Mouse (Mus musculus): ENCODE results near the gene Dcxr. TPM values are rescaled to one million over a fixed set of nuclear protein-coding genes. Genes with fewer than 3 reads are reported as not detected.

The Dcxr gene
- polyA plus RNA-seq, 1 experiment from 2014 or later = 16.7 TPM

GRCm38 (mm10) chr11:120713580-120714518, 13.2 kb downstream of the Dcxr start, which contains the start of the genes Cenpx and Lrrc45:
TSS of gene Cenpx (minus strand) at chr11:120713738.
TSS of gene Lrrc45 (plus strand) at chr11:120713925.
- Histone ChIP-seq H3K4me1 (peaks cover 38% of the 10 kb centered on the region), H3K27ac (peak within 1 kb of the TSS; percentile 50), H3K9ac (peak within 1 kb of the TSS; percentile 67), H3K36me3 (peaks cover 38% of the 10 kb centered on the region), H3K27me3 (replicated peaks) (no peaks in the 10 kb centered on the region), H3K4me2 (replicated peaks) (peak within 1 kb of the TSS; percentile 98), H3K9me3 (no peaks in the 10 kb centered on the region), H3K4me3 (peak within 1 kb of the TSS; percentile 60)
- peak; percentile 96 for ATAC-seq (ENCODE audit: low FRiP score, low read depth)
- WGBS = 2% methylated on average over 53 of the region's 53 CpGs

- Histone ChIP-seq H3K36me3 (peaks cover 33% of the 10 kb centered on the region), H3K9me3 (no peaks in the 10 kb centered on the region), H3K27ac (peak overlapping the region; percentile 50), H3K9ac (peak overlapping the region; percentile 63), H3K27me3 (replicated peaks) (no peaks in the 10 kb centered on the region), H3K4me3 (peak overlapping the region; percentile 60), H3K4me2 (replicated peaks) (peak overlapping the region; percentile 98), H3K4me1 (peaks cover 38% of the 10 kb centered on the region)
- WGBS = under 1% methylated on average over 38 of the region's 38 CpGs
- peak; percentile 65 for ATAC-seq (ENCODE audit: low FRiP score, low read depth)
Observed at GRCm38 (mm10) chr11:120712771-120713568, 14.1 kb downstream of the Dcxr start.

GRCm38 (mm10) chr11:120711980-120712604, 15.0 kb downstream of the Dcxr start:
- ATAC-seq (ENCODE audit: low FRiP score, low read depth) = no peak
- Histone ChIP-seq H3K4me3 (0 out of 2 replicates have a peak overlapping the region, but pooled peaks have one; percentile 60), H3K27ac (no peak overlapping the region), H3K9me3 (no peaks in the 10 kb centered on the region), H3K4me2 (replicated peaks) (peak overlapping the region; percentile 98), H3K4me1 (peaks cover 42% of the 10 kb centered on the region), H3K27me3 (replicated peaks) (no peaks in the 10 kb centered on the region), H3K9ac (no peak overlapping the region), H3K36me3 (peaks cover 25% of the 10 kb centered on the region)
- WGBS = 51% methylated on average over 8 of the region's 8 CpGs

GRCm38 (mm10) chr11:120710672-120711071, 16.4 kb downstream of the Dcxr start:
- H3K4me1 ChIP-seq = peaks cover 51% of the 10 kb centered on the region
- H3K9me3 ChIP-seq = no peaks in the 10 kb centered on the region
- no peak overlapping the region for H3K4me2 ChIP-seq (replicated peaks)
- H3K36me3 ChIP-seq = peaks cover 21% of the 10 kb centered on the region
- H3K4me3 ChIP-seq = no peak overlapping the region
- 0 out of 2 replicates have a peak overlapping the region, but pooled peaks have one; percentile 18 for H3K9ac ChIP-seq
- no peak for ATAC-seq (ENCODE audit: low FRiP score, low read depth)
- H3K27ac ChIP-seq = no peak overlapping the region
- WGBS = 23% methylated on average over 5 of the region's 5 CpGs
- H3K27me3 ChIP-seq (replicated peaks) = no peaks in the 10 kb centered on the region

- Histone ChIP-seq H3K4me2 (replicated peaks) (no peak overlapping the region), H3K9me3 (no peaks in the 10 kb centered on the region), H3K4me3 (no peak overlapping the region), H3K4me1 (peaks cover 50% of the 10 kb centered on the region), H3K36me3 (peaks cover 21% of the 10 kb centered on the region), H3K27ac (no peak overlapping the region), H3K27me3 (replicated peaks) (no peaks in the 10 kb centered on the region), H3K9ac (no peak overlapping the region)
- ATAC-seq (ENCODE audit: low FRiP score, low read depth) = no peak
- WGBS = 85% methylated on average over 2 of the region's 2 CpGs
Observed at GRCm38 (mm10) chr11:120709551-120709950, 17.5 kb downstream of the Dcxr start.

GRCm38 (mm10) chr11:120707969-120708368, 19.1 kb downstream of the Dcxr start:
- ATAC-seq (ENCODE audit: low FRiP score, low read depth) = no peak
- H3K36me3 ChIP-seq = peaks cover 30% of the 10 kb centered on the region
- H3K9ac ChIP-seq = no peak overlapping the region
- H3K27ac ChIP-seq = no peak overlapping the region
- H3K4me1 ChIP-seq = peaks cover 51% of the 10 kb centered on the region
- no peaks in the 10 kb centered on the region for H3K27me3 ChIP-seq (replicated peaks)
- 27% methylated on average over 5 of the region's 5 CpGs for WGBS
- H3K4me3 ChIP-seq = no peak overlapping the region
- peak overlapping the region; percentile 35; the same call in 1 of the 2 replicates for H3K4me2 ChIP-seq (replicated peaks)
- H3K9me3 ChIP-seq = no peaks in the 10 kb centered on the region

GRCm38 (mm10) chr11:120707225-120707624, 19.9 kb downstream of the Dcxr start:
- 5% methylated on average over 11 of the region's 12 CpGs for WGBS
- Histone ChIP-seq H3K9ac (peak overlapping the region; percentile 26; the same call in 1 of the 2 replicates), H3K4me2 (replicated peaks) (peak overlapping the region; percentile 35), H3K27me3 (replicated peaks) (no peaks in the 10 kb centered on the region), H3K4me1 (peaks cover 44% of the 10 kb centered on the region), H3K9me3 (no peaks in the 10 kb centered on the region), H3K36me3 (peaks cover 34% of the 10 kb centered on the region), H3K27ac (no peak overlapping the region), H3K4me3 (no peak overlapping the region)
- ATAC-seq (ENCODE audit: low FRiP score, low read depth) = no peak

- no peak for ATAC-seq (ENCODE audit: low FRiP score, low read depth)
- no peak overlapping the region for H3K27ac ChIP-seq
- 61% methylated on average over 5 of the region's 5 CpGs for WGBS
- H3K9me3 ChIP-seq = no peaks in the 10 kb centered on the region
- peaks cover 37% of the 10 kb centered on the region for H3K4me1 ChIP-seq
- no peak overlapping the region for H3K9ac ChIP-seq
- H3K4me3 ChIP-seq = no peak overlapping the region
- H3K27me3 ChIP-seq (replicated peaks) = no peaks in the 10 kb centered on the region
- no peak overlapping the region for H3K4me2 ChIP-seq (replicated peaks)
- peaks cover 39% of the 10 kb centered on the region for H3K36me3 ChIP-seq
Observed at GRCm38 (mm10) chr11:120706120-120706519, 21.0 kb downstream of the Dcxr start.

GRCm38 (mm10) chr11:120704486-120705325, 22.4 kb downstream of the Dcxr start:
- 18% methylated on average over 8 of the region's 8 CpGs for WGBS
- peaks cover 34% of the 10 kb centered on the region for H3K4me1 ChIP-seq
- no peak overlapping the region for H3K4me3 ChIP-seq
- H3K4me2 ChIP-seq (replicated peaks) = peak overlapping the region; percentile 4; the same call in 1 of the 2 replicates
- H3K9ac ChIP-seq = peak overlapping the region; percentile 45; the same call in 1 of the 2 replicates
- H3K36me3 ChIP-seq = peaks cover 46% of the 10 kb centered on the region
- no peaks in the 10 kb centered on the region for H3K27me3 ChIP-seq (replicated peaks)
- H3K9me3 ChIP-seq = no peaks in the 10 kb centered on the region
- no peak overlapping the region for H3K27ac ChIP-seq
- no peak for ATAC-seq (ENCODE audit: low FRiP score, low read depth)

GRCm38 (mm10) chr11:120703696-120704454, 23.2 kb downstream of the Dcxr start:
- Histone ChIP-seq H3K9ac (0 out of 2 replicates have a peak overlapping the region, but pooled peaks have one; percentile 13), H3K4me1 (peaks cover 34% of the 10 kb centered on the region), H3K4me3 (no peak overlapping the region), H3K27me3 (replicated peaks) (no peaks in the 10 kb centered on the region), H3K36me3 (peaks cover 43% of the 10 kb centered on the region), H3K9me3 (no peaks in the 10 kb centered on the region), H3K4me2 (replicated peaks) (no peak overlapping the region; the same call in 1 of the 2 replicates), H3K27ac (no peak overlapping the region)
- ATAC-seq (ENCODE audit: low FRiP score, low read depth) = no peak
- WGBS = 22% methylated on average over 15 of the region's 15 CpGs
